Mouse (Mus musculus): ENCODE measurements around the gene Cyfip2.

GRCm38 (mm10) chr11:46184946-46185345 is 127.7 kb downstream of the Cyfip2 start:
- TF ChIP-seq POLR2A (IDR thresholded peaks at IDR 0.05; ENCODE audit: insufficient read depth, low read depth, low read length) (no peak), CTCF (IDR thresholded peaks at IDR 0.05) (no peak)

Data from heart, adult 2 months (tissue).